Mouse (Mus musculus): ENCODE data around the gene Ccnb2.
"Not testable (repeated sequence)": the region's sequence is repeated elsewhere in the genome, so short reads cannot be mapped to it uniquely, and the experiment has no call there.

The Ccnb2 gene

DNA sequence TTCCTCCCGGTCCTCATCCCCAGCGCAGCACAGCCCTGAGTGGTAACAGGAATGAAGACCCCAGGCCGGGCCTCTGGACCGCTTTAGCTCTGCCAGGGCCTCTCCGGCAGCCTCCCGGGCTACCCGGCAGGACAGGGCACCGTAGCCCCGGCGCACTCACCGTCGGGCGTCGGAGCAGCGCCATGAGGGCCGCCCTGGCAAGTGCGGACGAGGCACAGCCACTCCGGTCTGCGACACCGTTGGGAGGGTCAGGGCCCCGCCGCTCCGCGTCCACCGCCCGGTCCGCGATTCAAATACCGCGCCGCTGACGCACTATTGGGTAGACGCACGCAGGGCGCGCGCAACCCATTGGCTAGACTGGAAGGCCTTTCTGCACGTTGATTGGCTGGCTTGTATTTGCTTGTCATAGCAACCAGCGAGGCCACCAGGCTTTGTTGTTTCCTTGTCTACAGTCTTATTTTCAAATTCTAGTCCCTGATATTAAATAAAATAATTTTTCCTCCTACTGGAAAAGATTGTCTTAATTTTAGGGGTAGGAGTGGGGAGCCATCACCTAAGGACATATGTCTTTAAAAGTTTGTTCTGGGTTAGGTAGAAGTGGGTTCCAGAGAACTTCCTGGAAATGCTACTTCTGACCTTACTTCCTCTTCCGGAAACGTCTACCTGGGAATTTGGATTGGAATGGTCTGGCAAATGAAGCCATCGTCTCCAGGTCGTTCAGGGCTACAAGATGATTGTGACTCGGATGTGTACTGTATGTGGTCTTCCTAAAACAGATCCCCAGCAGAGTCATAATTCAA lies at the start of gene Ccnb2:
Ccnb2 (minus strand) TSS at position 291 of the 800 bp plus-strand sequence.
- peak; percentile 93 for DNase-seq

GRCm38 (mm10) chr9:70463091-70463490 lies 41.7 kb upstream of the Ccnb2 start:
- DNase-seq = not testable (repeated sequence)

DNA sequence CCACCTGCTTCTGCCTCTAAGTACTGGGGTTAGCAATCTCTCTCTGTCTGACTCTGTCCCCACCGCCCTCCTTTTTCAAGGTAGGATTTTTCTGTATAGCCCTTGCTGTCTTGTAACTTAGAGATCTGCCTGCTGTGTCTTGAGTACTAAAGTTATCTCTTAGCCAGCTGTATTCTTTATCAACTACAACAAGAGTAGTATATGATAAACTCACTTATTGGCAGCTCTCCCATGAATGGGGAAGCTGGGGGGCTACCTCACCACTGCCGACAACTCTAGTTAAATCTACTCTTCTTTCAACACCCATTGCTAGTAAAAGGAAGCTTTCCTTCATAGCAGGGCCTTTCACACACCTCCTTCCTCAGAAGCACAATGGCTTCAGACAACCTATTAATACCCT lies 31.0 kb upstream of the Ccnb2 start:
- no peak for DNase-seq

DNA sequence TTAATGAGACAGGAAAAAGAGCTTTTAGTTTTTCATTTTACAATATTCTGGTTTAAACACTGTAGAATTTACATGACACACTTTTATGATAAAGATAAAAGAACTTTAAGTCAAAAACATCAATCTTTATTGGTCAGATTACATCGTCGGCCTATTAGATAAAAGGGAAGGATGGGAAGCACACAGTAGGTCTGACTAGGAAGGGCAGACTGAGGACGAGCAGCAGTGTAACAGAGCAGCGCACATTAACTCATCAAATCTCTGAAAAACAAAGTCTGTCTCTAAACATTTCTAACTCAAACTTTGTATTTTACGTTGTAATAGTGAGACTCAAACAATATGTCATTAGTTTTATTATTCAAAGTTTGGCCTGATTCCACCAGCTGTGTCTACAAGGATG lies 27.7 kb upstream of the Ccnb2 start:
- no peak for DNase-seq

- peak; percentile 55 for DNase-seq
Observed at GRCm38 (mm10) chr9:70439959-70440358, 18.6 kb upstream of the Ccnb2 start.

DNA sequence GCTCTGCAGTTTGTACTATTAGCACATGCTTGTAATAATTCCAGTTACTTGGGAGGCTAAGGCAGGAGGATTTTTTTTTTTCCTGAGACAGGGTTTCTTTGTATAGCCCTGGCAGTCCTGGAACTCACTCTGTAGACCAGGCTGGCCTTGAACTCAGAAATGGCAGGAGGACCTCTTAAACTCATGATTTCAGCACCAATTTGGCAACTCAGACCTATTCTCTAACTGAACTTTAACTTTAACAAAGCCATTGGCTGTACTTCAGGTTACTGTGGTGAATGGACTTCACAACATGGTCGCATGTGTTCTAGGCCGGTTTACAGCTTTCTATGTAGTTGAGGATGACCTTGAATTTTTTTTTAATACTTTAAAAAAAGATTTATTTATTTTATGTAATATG lies 1.3 kb upstream of the Ccnb2 start:
- DNase-seq = no peak

GRCm38 (mm10) chr9:70416412-70416811 lies 4.9 kb downstream of the Ccnb2 start:
- no peak for DNase-seq

DNA sequence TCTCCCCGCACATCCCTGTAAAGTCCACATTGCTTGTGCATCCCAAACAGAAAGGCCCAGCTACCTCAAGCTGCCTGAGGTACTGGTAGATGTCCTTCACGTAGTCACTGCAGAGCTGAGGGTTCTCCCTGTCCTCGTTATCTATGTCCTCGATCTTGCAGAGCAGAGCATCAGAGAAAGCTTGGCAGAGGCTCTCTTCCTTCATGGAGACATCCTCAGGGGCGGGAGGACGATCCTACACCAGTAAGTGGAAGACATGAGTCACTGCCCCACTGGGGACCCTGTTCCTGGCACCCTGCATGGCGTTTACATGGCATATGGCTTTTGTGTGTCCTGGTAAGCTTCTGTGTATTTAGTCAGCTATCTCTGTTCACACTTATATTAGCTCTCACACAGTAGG lies 8.3 kb downstream of the Ccnb2 start:
- no peak for DNase-seq

DNA sequence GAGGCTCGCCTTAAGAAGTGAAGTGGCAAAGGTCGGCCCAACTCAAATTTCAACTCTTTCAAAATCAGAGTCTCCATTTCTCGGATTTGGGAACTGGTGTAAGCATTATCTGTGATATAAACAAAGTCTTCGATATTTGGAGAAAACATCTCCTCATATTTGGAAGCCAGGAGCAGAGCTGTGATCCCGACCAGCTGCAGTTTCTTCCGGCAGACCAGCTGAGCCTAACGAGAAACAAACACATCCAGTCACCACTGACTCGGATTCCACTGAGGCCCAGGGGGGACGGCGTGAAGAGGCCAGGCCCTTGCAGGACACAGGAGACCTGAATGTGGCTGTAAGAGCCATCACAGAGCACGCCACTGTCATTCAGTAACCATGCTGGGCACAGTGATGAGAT lies 10.7 kb downstream of the Ccnb2 start:
- peak; percentile 45 for DNase-seq

GRCm38 (mm10) chr9:70409743-70410142 lies 11.6 kb downstream of the Ccnb2 start:
- no peak for DNase-seq

DNA sequence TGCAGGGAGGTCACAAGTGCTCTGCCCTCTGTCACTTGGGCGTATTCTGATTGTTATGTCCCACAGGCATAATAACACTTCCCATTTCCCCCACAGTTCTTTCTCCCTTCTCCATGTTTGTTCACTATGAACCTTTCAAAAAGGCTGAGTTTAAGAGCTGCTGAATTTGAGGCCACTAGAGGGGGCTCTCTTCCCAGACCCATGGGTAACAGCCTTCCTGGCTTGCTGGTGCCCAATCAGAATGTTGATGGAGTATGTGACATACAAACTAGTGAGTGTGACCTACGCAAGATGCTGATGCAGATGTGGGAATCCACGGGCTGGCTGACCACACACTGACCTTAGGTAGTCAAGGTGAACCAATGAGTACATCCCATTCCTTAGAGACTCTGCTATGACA lies 12.6 kb downstream of the Ccnb2 start:
- peak; percentile 65 for DNase-seq

DNA sequence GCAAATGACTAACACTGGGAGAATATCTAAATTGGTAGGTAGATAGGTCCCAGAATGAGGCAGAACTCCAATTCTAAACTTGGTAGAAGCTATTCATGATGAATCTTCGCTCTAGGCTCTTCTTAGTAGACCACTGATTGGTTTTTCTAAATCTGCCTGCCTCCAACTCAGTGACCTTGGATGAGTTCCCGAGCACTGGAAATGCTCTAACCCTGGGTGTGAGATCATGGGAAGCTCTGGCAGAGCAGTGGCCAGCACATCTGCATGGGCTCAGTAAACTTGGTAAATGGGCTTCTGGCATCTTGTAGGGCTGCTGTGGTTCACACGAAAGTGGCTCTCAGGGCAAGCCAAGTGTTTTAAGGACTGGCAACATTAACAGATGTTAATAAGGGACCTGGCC lies 14.8 kb downstream of the Ccnb2 start:
- DNase-seq = peak; percentile 18

- DNase-seq = no peak
Observed at GRCm38 (mm10) chr9:70401937-70402539, 19.3 kb downstream of the Ccnb2 start.

GRCm38 (mm10) chr9:70396083-70396482 lies 25.3 kb downstream of the Ccnb2 start:
- DNase-seq = no peak

- peak; percentile 30 for DNase-seq
Observed at GRCm38 (mm10) chr9:70395617-70396016, 25.7 kb downstream of the Ccnb2 start.

DNA sequence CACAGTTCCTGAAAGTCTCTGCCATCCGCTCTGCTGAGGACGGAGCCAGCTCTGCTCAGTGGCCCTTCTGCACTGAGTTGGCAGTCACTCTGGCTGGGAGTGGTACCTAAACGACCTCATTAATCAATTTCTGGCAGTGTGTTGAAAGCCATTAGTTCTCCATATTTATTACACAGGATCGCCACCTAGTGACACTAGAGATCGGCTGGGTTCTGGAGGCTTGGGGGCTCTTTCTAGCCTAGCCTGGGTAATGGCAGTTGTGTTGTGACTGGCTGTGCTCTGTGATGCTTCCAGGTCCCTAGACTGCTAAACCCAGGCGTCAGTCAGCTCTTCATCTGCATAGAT lies 28.8 kb downstream of the Ccnb2 start:
- DNase-seq = peak; percentile 50

DNA sequence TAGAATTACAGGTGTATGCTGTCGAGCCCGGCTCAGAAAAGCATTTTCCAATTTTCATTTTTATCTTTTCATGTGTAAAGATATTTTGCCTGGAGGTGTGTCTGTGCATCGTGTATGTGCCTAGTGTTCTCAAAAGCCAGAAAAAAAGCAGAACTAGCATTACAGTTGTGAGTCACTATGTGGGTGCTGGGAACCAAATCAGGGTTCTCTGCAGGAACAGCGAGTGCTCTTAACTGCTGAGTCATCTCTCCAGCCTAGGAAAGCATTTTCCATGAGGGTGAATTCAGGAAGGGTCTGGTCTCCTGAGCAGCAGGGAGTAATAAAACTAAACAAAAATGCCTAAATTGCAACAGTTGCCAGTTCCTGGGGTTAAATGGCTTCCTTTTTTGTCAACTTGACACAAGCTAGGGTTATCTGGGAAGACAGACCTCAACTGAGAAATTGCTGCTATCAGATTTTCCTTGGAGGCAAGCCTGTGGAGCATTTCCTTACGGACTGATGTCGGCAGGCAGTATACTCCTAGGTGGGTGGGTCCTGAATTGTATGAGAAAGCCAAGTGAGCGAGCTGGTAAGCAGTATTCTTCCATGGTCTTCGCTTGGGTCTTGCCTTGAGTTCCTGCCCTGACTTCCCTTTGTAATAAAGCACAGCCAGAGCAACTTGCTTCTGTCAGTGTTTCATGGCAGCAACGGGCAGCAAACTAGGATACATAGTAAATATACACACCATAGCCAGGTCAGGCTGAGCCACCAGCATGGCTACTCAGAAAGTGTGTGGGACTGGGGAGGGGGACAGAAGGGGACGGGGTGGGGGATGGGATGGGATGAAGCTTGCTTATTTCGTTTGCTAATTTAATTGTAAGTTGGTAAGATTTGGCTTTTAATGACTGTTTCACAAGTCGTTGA lies 29.4 kb downstream of the Ccnb2 start:
- no peak for DNase-seq

DNA sequence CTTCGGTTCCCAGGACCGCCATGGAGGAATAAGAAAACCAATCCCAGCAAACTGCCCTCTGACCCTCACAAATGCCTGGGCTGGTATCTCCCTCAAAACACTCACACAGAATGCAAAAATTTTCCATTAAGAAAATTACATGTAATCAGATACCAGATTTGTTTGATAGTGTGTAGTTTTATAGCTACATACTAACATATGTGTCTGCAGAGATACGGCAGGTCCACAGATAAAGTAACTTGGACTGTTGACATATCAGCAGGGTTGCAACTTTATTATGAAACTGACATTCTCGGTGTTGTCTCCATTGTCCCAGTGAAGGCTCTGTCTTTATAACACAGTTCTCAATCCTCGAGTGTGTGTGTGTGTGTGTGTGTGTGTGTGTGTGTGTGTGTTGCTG lies 30.3 kb downstream of the Ccnb2 start:
- DNase-seq = no peak

DNA sequence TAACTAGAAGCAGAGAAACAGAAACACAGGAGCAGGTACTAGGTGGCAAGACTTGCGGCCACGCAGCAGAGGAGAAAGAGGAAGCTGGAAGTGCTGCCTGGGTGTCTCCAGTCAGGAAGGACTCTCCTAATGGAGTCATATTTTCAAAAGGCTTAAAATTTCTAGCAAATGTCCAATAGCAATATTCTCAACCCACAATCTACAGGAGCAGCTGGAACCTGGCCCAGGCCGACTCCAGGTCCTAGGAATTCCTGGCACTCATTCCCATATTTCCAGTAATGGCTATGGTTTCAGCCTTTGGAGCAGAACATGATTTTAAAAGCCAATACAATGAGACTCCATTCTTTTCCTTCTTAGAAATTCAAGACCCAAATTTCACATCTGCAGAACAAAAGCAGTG lies 31.8 kb downstream of the Ccnb2 start:
- DNase-seq = no peak

- no peak for DNase-seq
Observed at GRCm38 (mm10) chr9:70387410-70388119, 33.8 kb downstream of the Ccnb2 start.

GRCm38 (mm10) chr9:70384958-70385728 lies 36.2 kb downstream of the Ccnb2 start:
- DNase-seq = no peak

DNA sequence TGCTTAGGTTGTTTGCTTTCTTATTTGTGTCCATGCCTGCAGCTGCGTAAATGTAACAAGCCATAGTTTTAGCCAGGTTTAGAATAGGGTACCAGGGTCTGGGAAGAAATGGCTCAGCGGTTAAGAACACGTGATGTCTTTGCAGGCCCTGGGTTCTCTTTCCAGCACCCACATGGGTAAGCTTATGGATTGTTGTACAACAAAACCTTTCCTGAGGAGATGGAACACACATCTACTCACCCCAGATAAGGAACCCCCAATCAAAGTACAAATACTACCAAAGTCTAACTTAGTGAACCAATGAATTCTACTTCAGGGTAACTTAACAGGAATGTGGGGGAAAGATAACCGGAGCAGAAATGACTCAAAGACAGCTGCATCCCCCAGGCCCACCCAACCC lies 36.9 kb downstream of the Ccnb2 start:
- no peak for DNase-seq

Measured in lung, postnatal 10 days (tissue).